Mouse (Mus musculus): Measurements from ENCODE around the gene Lix1. TPM values are rescaled to one million over a fixed set of nuclear protein-coding genes. Genes with fewer than 3 reads are reported as not detected.

The Lix1 gene
- polyA plus RNA-seq, 1 experiment, result not detected

- Histone ChIP-seq H3K27me3 (ENCODE audit: control insufficient read depth) (no peaks in the 10 kb centered on the region), H3K36me3 (ENCODE audit: control insufficient read depth) (peaks cover 34% of the 10 kb centered on the region), H3K4me3 (replicated peaks) (no peak overlapping the region), H3K4me1 (ENCODE audit: control insufficient read depth) (no peaks in the 10 kb centered on the region), H3K9me3 (ENCODE audit: control insufficient read depth, low read length) (no peaks in the 10 kb centered on the region)
- TF ChIP-seq TAL1 (IDR thresholded peaks at IDR 0.05; ENCODE audit: low read length) (no peak), GATA1 (IDR thresholded peaks at IDR 0.05; ENCODE audit: low read length) (no peak)
Observed at GRCm38 (mm10) chr17:17393300-17393699, 9.2 kb upstream of the Lix1 start.

- H3K4me1 ChIP-seq (ENCODE audit: control insufficient read depth), result no peaks in the 10 kb centered on the region
- H3K36me3 ChIP-seq (ENCODE audit: control insufficient read depth), result peaks cover 27% of the 10 kb centered on the region
- no peak overlapping the region for H3K4me3 ChIP-seq (replicated peaks)
- H3K27me3 ChIP-seq (ENCODE audit: control insufficient read depth), result no peaks in the 10 kb centered on the region
- no peaks in the 10 kb centered on the region for H3K9me3 ChIP-seq (ENCODE audit: control insufficient read depth, low read length)
- TF ChIP-seq GATA1 (IDR thresholded peaks at IDR 0.05; ENCODE audit: low read length) (no peak), TAL1 (IDR thresholded peaks at IDR 0.05; ENCODE audit: low read length) (no peak)
Observed at GRCm38 (mm10) chr17:17394336-17394735, 8.1 kb upstream of the Lix1 start.

GRCm38 (mm10) chr17:17396869-17397268 lies 5.6 kb upstream of the Lix1 start:
- Histone ChIP-seq H3K4me3 (replicated peaks) (no peak overlapping the region), H3K27me3 (ENCODE audit: control insufficient read depth) (no peaks in the 10 kb centered on the region), H3K36me3 (ENCODE audit: control insufficient read depth) (peaks cover 12% of the 10 kb centered on the region), H3K9me3 (ENCODE audit: control insufficient read depth, low read length) (no peaks in the 10 kb centered on the region), H3K4me1 (ENCODE audit: control insufficient read depth) (no peaks in the 10 kb centered on the region)
- TF ChIP-seq TAL1 (IDR thresholded peaks at IDR 0.05; ENCODE audit: low read length) (no peak), GATA1 (IDR thresholded peaks at IDR 0.05; ENCODE audit: low read length) (no peak)

GRCm38 (mm10) chr17:17398664-17399063 lies 3.8 kb upstream of the Lix1 start:
- Histone ChIP-seq H3K9me3 (ENCODE audit: control insufficient read depth, low read length) (no peaks in the 10 kb centered on the region), H3K4me3 (replicated peaks) (no peak overlapping the region), H3K36me3 (ENCODE audit: control insufficient read depth) (peaks cover 5% of the 10 kb centered on the region), H3K27me3 (ENCODE audit: control insufficient read depth) (no peaks in the 10 kb centered on the region), H3K4me1 (ENCODE audit: control insufficient read depth) (no peaks in the 10 kb centered on the region)
- no peak for TF ChIP-seq TAL1 (IDR thresholded peaks at IDR 0.05; ENCODE audit: low read length)
- no peak for TF ChIP-seq GATA1 (IDR thresholded peaks at IDR 0.05; ENCODE audit: low read length)

- no peaks in the 10 kb centered on the region for H3K4me1 ChIP-seq (ENCODE audit: control insufficient read depth)
- H3K4me3 ChIP-seq (replicated peaks), result no peak overlapping the region
- no peaks in the 10 kb centered on the region for H3K9me3 ChIP-seq (ENCODE audit: control insufficient read depth, low read length)
- no peaks in the 10 kb centered on the region for H3K36me3 ChIP-seq (ENCODE audit: control insufficient read depth)
- no peak for TF ChIP-seq GATA1 (IDR thresholded peaks at IDR 0.05; ENCODE audit: low read length)
- no peak for TF ChIP-seq TAL1 (IDR thresholded peaks at IDR 0.05; ENCODE audit: low read length)
- H3K27me3 ChIP-seq (ENCODE audit: control insufficient read depth), result no peaks in the 10 kb centered on the region
Observed at GRCm38 (mm10) chr17:17403038-17403437, 566 bp downstream of the Lix1 start.

GRCm38 (mm10) chr17:17403578-17404112 lies 1.2 kb downstream of the Lix1 start:
- no peaks in the 10 kb centered on the region for H3K9me3 ChIP-seq (ENCODE audit: control insufficient read depth, low read length)
- TF ChIP-seq GATA1 (IDR thresholded peaks at IDR 0.05; ENCODE audit: low read length) (no peak), TAL1 (IDR thresholded peaks at IDR 0.05; ENCODE audit: low read length) (no peak)
- no peaks in the 10 kb centered on the region for H3K27me3 ChIP-seq (ENCODE audit: control insufficient read depth)

GRCm38 (mm10) chr17:17404811-17405544 lies 2.5 kb downstream of the Lix1 start:
- Histone ChIP-seq H3K9me3 (ENCODE audit: control insufficient read depth, low read length) (no peaks in the 10 kb centered on the region), H3K4me3 (replicated peaks) (no peak overlapping the region), H3K27me3 (ENCODE audit: control insufficient read depth) (no peaks in the 10 kb centered on the region), H3K36me3 (ENCODE audit: control insufficient read depth) (no peaks in the 10 kb centered on the region), H3K4me1 (ENCODE audit: control insufficient read depth) (no peaks in the 10 kb centered on the region)
- no peak for TF ChIP-seq TAL1 (IDR thresholded peaks at IDR 0.05; ENCODE audit: low read length)
- TF ChIP-seq GATA1 (IDR thresholded peaks at IDR 0.05; ENCODE audit: low read length), result no peak

More at GRCm38 (mm10) chr17:17403578-17404112, 1.2 kb downstream of the Lix1 start:
- H3K4me3 ChIP-seq (replicated peaks), result no peak overlapping the region
- H3K36me3 ChIP-seq (ENCODE audit: control insufficient read depth), result no peaks in the 10 kb centered on the region
- H3K4me1 ChIP-seq (ENCODE audit: control insufficient read depth), result no peaks in the 10 kb centered on the region

- Histone ChIP-seq H3K4me3 (replicated peaks) (no peak overlapping the region), H3K36me3 (ENCODE audit: control insufficient read depth) (no peaks in the 10 kb centered on the region), H3K9me3 (ENCODE audit: control insufficient read depth, low read length) (no peaks in the 10 kb centered on the region), H3K27me3 (ENCODE audit: control insufficient read depth) (no peaks in the 10 kb centered on the region), H3K4me1 (ENCODE audit: control insufficient read depth) (no peaks in the 10 kb centered on the region)
- TF ChIP-seq GATA1 (IDR thresholded peaks at IDR 0.05; ENCODE audit: low read length) (no peak), TAL1 (IDR thresholded peaks at IDR 0.05; ENCODE audit: low read length) (no peak)
Observed at GRCm38 (mm10) chr17:17405606-17406005, 3.1 kb downstream of the Lix1 start.

- TF ChIP-seq TAL1 (IDR thresholded peaks at IDR 0.05; ENCODE audit: low read length) (no peak), GATA1 (IDR thresholded peaks at IDR 0.05; ENCODE audit: low read length) (no peak)
- Histone ChIP-seq H3K27me3 (ENCODE audit: control insufficient read depth) (no peaks in the 10 kb centered on the region), H3K36me3 (ENCODE audit: control insufficient read depth) (no peaks in the 10 kb centered on the region), H3K4me1 (ENCODE audit: control insufficient read depth) (no peaks in the 10 kb centered on the region), H3K4me3 (replicated peaks) (no peak overlapping the region), H3K9me3 (ENCODE audit: control insufficient read depth, low read length) (no peaks in the 10 kb centered on the region)
Observed at GRCm38 (mm10) chr17:17408137-17408536, 5.7 kb downstream of the Lix1 start.
